12 mouse cellular contexts compared by ENCODE assay signal in genomic region chr10:113141606-113142005, GRCm38 (mm10).
DNase-seq lines count a peak whose midpoint lies in the region.
"Had no signal": no experiment of that assay in that cellular context is flagged by ENCODE, and none has a peak within 500 bp of the region (broad histone marks: within the 10 kb centered on the region; RNA-seq: fewer than 3 reads in every experiment).

No protein-coding gene starts in this region.

- DNase-seq in adrenal gland, postnatal 14 days = peak; percentile 8
- DNase-seq in adrenal gland, adult 2 months = no peak
- DNase-seq in layer of hippocampus, adult 9-10 months (ENCODE audit: low spot score) = peak; percentile 11
- no peak for DNase-seq in layer of hippocampus, postnatal 25 days (ENCODE audit: extremely low spot score in 1 of 2, low spot score in 1 of 2)
- peak; percentile 4 to 31 for DNase-seq in right cerebral cortex, adult 2 months (ENCODE audit: low spot score in 2 of 2)
- no peak for DNase-seq in right cerebral cortex, postnatal 36 days (ENCODE audit: low spot score in 2 of 2)
- no peak for DNase-seq in retina, postnatal 1 day
- no peak for DNase-seq in urinary bladder, postnatal 4 days (ENCODE audit: low spot score in 2 of 2)
- DNase-seq: cerebellum, adult 9-10 months; heart, adult 18-20 months; heart, postnatal 14 days; kidney, postnatal 4 days had no signal

Comparison
In these comparisons a context has a peak if more than half of its experiments do, and no peak if none do; other contexts are left out.
1. DNase-seq: peak in adrenal gland, postnatal 14 days (single experiment), layer of hippocampus, adult 9-10 months (single experiment) and right cerebral cortex, adult 2 months (2 of 2); none in adrenal gland, adult 2 months (single experiment), layer of hippocampus, postnatal 25 days (0 of 2), right cerebral cortex, postnatal 36 days (0 of 2), retina, postnatal 1 day (single experiment) and urinary bladder, postnatal 4 days (0 of 2).